Mouse (Mus musculus) heart, embryonic 12.5 days (tissue): ENCODE data around the gene Arhgap8. TPM values are rescaled to one million over a fixed set of nuclear protein-coding genes. Genes with fewer than 3 reads are reported as not detected.

Source experiments
- ATAC-seq: fragments of 200-750 bp; cut with Nextera tagmentation; 2 replicates; pipeline ENCODE4 v1.8.0; 2017; ENCODE audit warnings: moderate TSS enrichment, moderate library complexity; ENCODE audit not compliant: insufficient number of reproducible peaks, low FRiP score
- H3K27ac ChIP-seq: fragments of 300-500 bp; sonication (generic); 2 replicates; pipeline ENCODE4 v1.5.1; 2016; ENCODE audit warnings: mild to moderate bottlenecking, moderate library complexity; ENCODE audit not compliant: poor library complexity, severe bottlenecking
- H3K27me3 ChIP-seq: fragments of 300-500 bp; sonication (generic); replicated peaks from 2 replicates; pipeline ENCODE4 v1.6.1; 2016; ENCODE audit warnings: mild to moderate bottlenecking, moderate library complexity
- H3K36me3 ChIP-seq: fragments of 300-500 bp; sonication (generic); 2 replicates; pipeline ENCODE4 v1.6.1; 2016; ENCODE audit warnings: mild to moderate bottlenecking, moderate library complexity
- H3K4me1 ChIP-seq: fragments of 300-500 bp; sonication (generic); replicated peaks from 2 replicates; pipeline ENCODE4 v1.6.1; 2016; ENCODE audit warnings: mild to moderate bottlenecking
- H3K4me2 ChIP-seq: fragments of 300-500 bp; sonication (generic); 2 replicates; pipeline ENCODE4 v1.6.1; 2016; ENCODE audit warnings: mild to moderate bottlenecking, moderate library complexity
- H3K4me3 ChIP-seq: fragments of 300-500 bp; sonication (generic); 2 replicates; pipeline ENCODE4 v1.5.1; 2016; ENCODE audit warnings: mild to moderate bottlenecking
- H3K9ac ChIP-seq: fragments of 300-500 bp; sonication (generic); 2 replicates; pipeline ENCODE4 v1.6.1; 2016; ENCODE audit warnings: mild to moderate bottlenecking, moderate library complexity
- H3K9me3 ChIP-seq: fragments of 300-500 bp; sonication (generic); replicated peaks from 2 replicates; pipeline ENCODE4 v1.6.1; 2016; ENCODE audit warnings: mild to moderate bottlenecking, moderate library complexity
- WGBS: fragments of 180-500 bp; shearing (Covaris S2); methylation state at CpG from one replicate; pipeline ENCODE4 v1.1.7; 2016; 5-methylcytosine and 5-hydroxymethylcytosine counted together
- polyA plus RNA-seq: library from polyadenylated mRNA; unstranded; fragments of >200 nt; fragmentation: Nextera tagmentation; extraction: Ambion mirVana; gene quantifications from 2 replicates; pipeline ENCODE4 v1.2.1, GENCODE M21; 2016

Gene Arhgap8
- polyA plus RNA-seq, 1 experiment from 2014 or later, result 3.4 TPM

GRCm38 (mm10) chr15:84680545-84681454, 39.1 kb upstream of the Arhgap8 start:
- Histone ChIP-seq H3K36me3 (no peaks in the 10 kb centered on the region; the same call in 1 of the 2 replicates), H3K9me3 (no peaks in the 10 kb centered on the region), H3K4me2 (peak overlapping the region; percentile 85), H3K27ac (peak overlapping the region; percentile 58; the same call in 1 of the 2 replicates), H3K4me3 (peak overlapping the region; percentile 77), H3K4me1 (peaks cover 52% of the 10 kb centered on the region), H3K27me3 (no peaks in the 10 kb centered on the region), H3K9ac (peak overlapping the region; percentile 84)
- peak; percentile 76 for ATAC-seq
- WGBS, result under 1% methylated on average over 73 of the region's 77 CpGs

GRCm38 (mm10) chr15:84681455-84682193, 38.2 kb upstream of the Arhgap8 start:
- Histone ChIP-seq H3K27ac (peak overlapping the region; percentile 58; the same call in 1 of the 2 replicates), H3K4me1 (peaks cover 47% of the 10 kb centered on the region), H3K36me3 (peaks cover 3% of the 10 kb centered on the region; the same call in 1 of the 2 replicates), H3K9me3 (no peaks in the 10 kb centered on the region), H3K4me3 (peak overlapping the region; percentile 77), H3K9ac (peak overlapping the region; percentile 84), H3K4me2 (peak overlapping the region; percentile 85), H3K27me3 (no peaks in the 10 kb centered on the region)
- peak; percentile 68 for ATAC-seq
- 2% methylated on average over 31 of the region's 31 CpGs for WGBS

- H3K4me3 ChIP-seq, result peak overlapping the region; percentile 77
- peak overlapping the region; percentile 85 for H3K4me2 ChIP-seq
- 79% methylated on average over 3 of the region's 3 CpGs for WGBS
- H3K4me1 ChIP-seq, result peaks cover 53% of the 10 kb centered on the region
- ATAC-seq, result no peak
- no peak overlapping the region for H3K27ac ChIP-seq
- peak overlapping the region; percentile 84 for H3K9ac ChIP-seq
- peaks cover 3% of the 10 kb centered on the region; the same call in 1 of the 2 replicates for H3K36me3 ChIP-seq
- H3K27me3 ChIP-seq, result no peaks in the 10 kb centered on the region
- no peaks in the 10 kb centered on the region for H3K9me3 ChIP-seq
Measured at GRCm38 (mm10) chr15:84682206-84682605, 37.6 kb upstream of the Arhgap8 start.

GRCm38 (mm10) chr15:84682821-84683220, 37.0 kb upstream of the Arhgap8 start:
- peaks cover 59% of the 10 kb centered on the region for H3K4me1 ChIP-seq
- ATAC-seq, result no peak
- H3K36me3 ChIP-seq, result peaks cover 3% of the 10 kb centered on the region; the same call in 1 of the 2 replicates
- no peaks in the 10 kb centered on the region for H3K9me3 ChIP-seq
- peak overlapping the region; percentile 85 for H3K4me2 ChIP-seq
- no peaks in the 10 kb centered on the region for H3K27me3 ChIP-seq
- H3K9ac ChIP-seq, result no peak overlapping the region
- no peak overlapping the region for H3K4me3 ChIP-seq
- H3K27ac ChIP-seq, result no peak overlapping the region
- 77% methylated on average over 5 of the region's 5 CpGs for WGBS

GRCm38 (mm10) chr15:84684520-84684919, 35.3 kb upstream of the Arhgap8 start:
- Histone ChIP-seq H3K9me3 (no peaks in the 10 kb centered on the region), H3K36me3 (peaks cover 14% of the 10 kb centered on the region), H3K27me3 (no peaks in the 10 kb centered on the region), H3K9ac (no peak overlapping the region), H3K4me2 (no peak overlapping the region), H3K4me3 (no peak overlapping the region), H3K27ac (no peak overlapping the region), H3K4me1 (peaks cover 58% of the 10 kb centered on the region)
- no peak for ATAC-seq
- WGBS, result 72% methylated on average over 5 of the region's 5 CpGs

GRCm38 (mm10) chr15:84685417-84685816, 34.4 kb upstream of the Arhgap8 start:
- no peak for ATAC-seq

GRCm38 (mm10) chr15:84687904-84688303, 31.9 kb upstream of the Arhgap8 start:
- peaks cover 48% of the 10 kb centered on the region for H3K36me3 ChIP-seq
- ATAC-seq, result peak; percentile 27; the same call in 1 of the 2 replicates
- H3K4me2 ChIP-seq, result no peak overlapping the region
- H3K27ac ChIP-seq, result no peak overlapping the region; the same call in 1 of the 2 replicates
- H3K4me1 ChIP-seq, result peaks cover 40% of the 10 kb centered on the region
- no peak overlapping the region for H3K9ac ChIP-seq
- H3K9me3 ChIP-seq, result no peaks in the 10 kb centered on the region
- WGBS, result 54% methylated on average over 14 of the region's 14 CpGs
- H3K27me3 ChIP-seq, result no peaks in the 10 kb centered on the region
- no peak overlapping the region for H3K4me3 ChIP-seq

More at GRCm38 (mm10) chr15:84685417-84685816, 34.4 kb upstream of the Arhgap8 start:
- 38% methylated on average over 3 of the region's 3 CpGs for WGBS
- Histone ChIP-seq H3K4me1 (peaks cover 55% of the 10 kb centered on the region), H3K36me3 (peaks cover 23% of the 10 kb centered on the region), H3K27ac (no peak overlapping the region), H3K4me2 (no peak overlapping the region), H3K9ac (no peak overlapping the region), H3K4me3 (no peak overlapping the region), H3K27me3 (no peaks in the 10 kb centered on the region), H3K9me3 (no peaks in the 10 kb centered on the region)

GRCm38 (mm10) chr15:84689356-84689755, 30.5 kb upstream of the Arhgap8 start:
- H3K36me3 ChIP-seq, result peaks cover 62% of the 10 kb centered on the region

GRCm38 (mm10) chr15:84691513-84691912, 28.3 kb upstream of the Arhgap8 start:
- peaks cover 68% of the 10 kb centered on the region for H3K36me3 ChIP-seq
- WGBS, result 87% methylated on average over 6 of the region's 6 CpGs
- H3K4me1 ChIP-seq, result peaks cover 24% of the 10 kb centered on the region
- ATAC-seq, result no peak
- H3K9ac ChIP-seq, result no peak overlapping the region
- H3K27me3 ChIP-seq, result no peaks in the 10 kb centered on the region
- H3K9me3 ChIP-seq, result no peaks in the 10 kb centered on the region
- H3K4me2 ChIP-seq, result no peak overlapping the region
- H3K4me3 ChIP-seq, result no peak overlapping the region
- H3K27ac ChIP-seq, result no peak overlapping the region

More at GRCm38 (mm10) chr15:84689356-84689755, 30.5 kb upstream of the Arhgap8 start:
- 91% methylated on average over 6 of the region's 6 CpGs for WGBS
- H3K9me3 ChIP-seq, result no peaks in the 10 kb centered on the region
- no peak for ATAC-seq
- peaks cover 27% of the 10 kb centered on the region for H3K4me1 ChIP-seq
- no peaks in the 10 kb centered on the region for H3K27me3 ChIP-seq
- no peak overlapping the region for H3K4me2 ChIP-seq
- no peak overlapping the region for H3K27ac ChIP-seq
- no peak overlapping the region for H3K9ac ChIP-seq
- no peak overlapping the region for H3K4me3 ChIP-seq

GRCm38 (mm10) chr15:84692645-84693044, 27.2 kb upstream of the Arhgap8 start:
- WGBS, result 86% methylated on average over 7 of the region's 7 CpGs
- no peaks in the 10 kb centered on the region for H3K9me3 ChIP-seq
- H3K27ac ChIP-seq, result no peak overlapping the region
- no peaks in the 10 kb centered on the region for H3K27me3 ChIP-seq
- peaks cover 24% of the 10 kb centered on the region for H3K4me1 ChIP-seq
- H3K4me2 ChIP-seq, result no peak overlapping the region
- H3K4me3 ChIP-seq, result no peak overlapping the region
- ATAC-seq, result no peak
- no peak overlapping the region for H3K9ac ChIP-seq
- H3K36me3 ChIP-seq, result peaks cover 73% of the 10 kb centered on the region

- Histone ChIP-seq H3K4me3 (no peak overlapping the region), H3K4me1 (peaks cover 21% of the 10 kb centered on the region), H3K36me3 (peaks cover 64% of the 10 kb centered on the region), H3K9ac (no peak overlapping the region), H3K4me2 (no peak overlapping the region), H3K27me3 (no peaks in the 10 kb centered on the region), H3K27ac (no peak overlapping the region), H3K9me3 (no peaks in the 10 kb centered on the region)
- no peak for ATAC-seq
- WGBS, result 61% methylated on average over 4 of the region's 4 CpGs
Measured at GRCm38 (mm10) chr15:84696021-84696420, 23.8 kb upstream of the Arhgap8 start.
